In genomic region chr6:101376511-101377166, GRCm38 (mm10) we compare ENCODE assay signal across 8 mouse cellular contexts. TPM values are rescaled to one million over a fixed set of nuclear protein-coding genes. Genes with fewer than 3 reads are reported as not detected.
DNase-seq lines count a peak whose midpoint lies in the region; ATAC-seq lines count a peak whose summit lies in the region.
"Had no signal": no experiment of that assay in that cellular context is flagged by ENCODE, and none has a peak within 500 bp of the region (broad histone marks: within the 10 kb centered on the region; RNA-seq: fewer than 3 reads in every experiment).

No protein-coding gene starts in this region.

- peak overlapping the region; percentile 86 for H3K9ac ChIP-seq in embryonic facial prominence, embryonic 12.5 days
- no peak overlapping the region for H3K9ac ChIP-seq in liver, embryonic 13.5 days

- H3K9me3 ChIP-seq in embryonic facial prominence, embryonic 12.5 days: no peaks in the 10 kb centered on the region
- no peaks in the 10 kb centered on the region for H3K9me3 ChIP-seq in liver, embryonic 13.5 days (replicated peaks)

- peak; percentile 22; the same call in 1 of the 2 replicates for ATAC-seq in embryonic facial prominence, embryonic 12.5 days (ENCODE audit: insufficient number of reproducible peaks, insufficient read depth, low FRiP score, low TSS enrichment)
- ATAC-seq in liver, embryonic 13.5 days (ENCODE audit: low read depth): 0 out of 2 replicates have a peak, but pooled peaks have one; percentile 21
- no peak for ATAC-seq in megakaryocyte, adult 5-6 weeks (ENCODE audit: poor library complexity, severe bottlenecking)

- 0 out of 2 replicates have a peak, but pooled peaks cover 7% of the 10 kb centered on the region for H3K36me3 ChIP-seq in embryonic facial prominence, embryonic 12.5 days
- no peaks in the 10 kb centered on the region for H3K36me3 ChIP-seq in liver, embryonic 13.5 days

- H3K4me2 ChIP-seq in embryonic facial prominence, embryonic 12.5 days (replicated peaks): peak overlapping the region; percentile 84
- peak overlapping the region; percentile 60 for H3K4me2 ChIP-seq in liver, embryonic 13.5 days

- H3K4me3 ChIP-seq in embryonic facial prominence, embryonic 12.5 days: peak overlapping the region; percentile 85
- H3K4me3 ChIP-seq in liver, embryonic 13.5 days (replicated peaks): peak overlapping the region; percentile 52

- H3K27ac ChIP-seq in embryonic facial prominence, embryonic 12.5 days: peak overlapping the region; percentile 98
- H3K27ac ChIP-seq in liver, embryonic 13.5 days: no peak overlapping the region

- H3K4me1 ChIP-seq in embryonic facial prominence, embryonic 12.5 days: peaks cover 36% of the 10 kb centered on the region
- H3K4me1 ChIP-seq in liver, embryonic 13.5 days (replicated peaks): 0 out of 2 replicates have a peak, but pooled peaks cover 4% of the 10 kb centered on the region

- no peaks in the 10 kb centered on the region for H3K27me3 ChIP-seq in embryonic facial prominence, embryonic 12.5 days
- H3K27me3 ChIP-seq in liver, embryonic 13.5 days: peaks cover 44% of the 10 kb centered on the region

- WGBS in embryonic facial prominence, embryonic 12.5 days: under 1% methylated on average over 10 of the region's 10 CpGs
- WGBS in liver, embryonic 13.5 days (ENCODE audit: insufficient replicate concordance): 8% methylated on average over 10 of the region's 10 CpGs

- DNase-seq in adipocyte (ENCODE audit: low spot score): peak; percentile 61
- peak; percentile 42 for DNase-seq in heart, postnatal 4 days
- no peak for DNase-seq in liver, embryonic 13.5 days
- no peak for DNase-seq in layer of hippocampus, adult 11-12 months (ENCODE audit: low spot score)
- no peak for DNase-seq in layer of hippocampus, postnatal 25 days (ENCODE audit: extremely low spot score in 1 of 2, low spot score in 1 of 2)

RNA-seq across cellular contexts. Expression of gene Pdzrn3, which starts 1.1 kb away (rescaled TPM):
- polyA plus RNA-seq in embryonic facial prominence, embryonic 12.5 days (2016; fragmentation: Nextera tagmentation; extraction: Ambion mirVana): 16.5 and 17.3 TPM in 2 replicates
- 10 to 100 TPM; 62.6 to 68.3 TPM for total RNA-seq in heart, postnatal 4 days (2021)
- 0.36 and 0.44 TPM in 2 replicates for polyA plus RNA-seq in liver, embryonic 13.5 days (2015; fragmentation: Nextera tagmentation; extraction: Ambion mirVana)
- total RNA-seq in megakaryocyte, adult 5-6 weeks (2015): 0.07 TPM in 1 of 2 replicates, not detected in the other
- not detected in 2 replicates for total RNA-seq in megakaryocyte, adult 5-6 weeks (2017)
- 1 to 10 TPM; 8.4 to 9.9 TPM for total RNA-seq in layer of hippocampus, postnatal 25 days (2021)
- total RNA-seq: common myeloid progenitor, adult 5-6 weeks had no signal

Comparison
In these comparisons a context has a peak if more than half of its experiments do, and no peak if none do; other contexts are left out.
1. DNase-seq: peak in adipocyte (single experiment) and heart, postnatal 4 days (single experiment); none in liver, embryonic 13.5 days (single experiment), layer of hippocampus, adult 11-12 months (single experiment) and layer of hippocampus, postnatal 25 days (0 of 2).
2. RNA of gene Pdzrn3, which starts 1.1 kb away (total RNA-seq): 62.6 to 68.3 TPM in heart, postnatal 4 days and 8.4 to 9.9 TPM in layer of hippocampus, postnatal 25 days; 0.07 TPM in megakaryocyte, adult 5-6 weeks; every median in the first group is over 4 times any median in the second.